ENCODE assay signal across 8 mouse cellular contexts in genomic region chr9:63091101-63091921, GRCm38 (mm10). TPM values are rescaled to one million over a fixed set of nuclear protein-coding genes. Genes with fewer than 3 reads are reported as not detected.
DNase-seq lines count a peak whose midpoint lies in the region; ATAC-seq and TF ChIP-seq lines count a peak whose summit lies in the region.

No protein-coding gene starts in this region.

- DNase-seq in Muller cell, postnatal 12 days (ENCODE audit: inconsistent ontology term), result peak; percentile 28
- DNase-seq in cerebellum, adult 2 months, result peak; percentile 14 to 36
- DNase-seq in gastrocnemius, adult 8-10 months (ENCODE audit: low spot score in 2 of 2), result peak; percentile 9 to 24
- peak; percentile 91 for DNase-seq in liver, adult 2 months (ENCODE audit: extremely low read depth, low read depth, low spot score)
- peak; percentile 44 for DNase-seq in midbrain, postnatal 0 days (ENCODE audit: low spot score)
- no peak for DNase-seq in left cerebral cortex, adult 11 months (ENCODE audit: low spot score)

- H3K4me1 ChIP-seq in cerebellum, adult 2 months (ENCODE audit: control insufficient read depth, insufficient read depth, low read length), result no peaks in the 10 kb centered on the region
- peaks cover 20% of the 10 kb centered on the region for H3K4me1 ChIP-seq in hindbrain, embryonic 16.5 days (ENCODE audit: control insufficient read depth, insufficient read depth, low read depth, low read length)
- H3K4me1 ChIP-seq in liver, adult 2 months (ENCODE audit: control insufficient read depth, insufficient read depth, low read length), result peaks cover 19% of the 10 kb centered on the region
- H3K4me1 ChIP-seq in midbrain, postnatal 0 days (ENCODE audit: insufficient read depth, low read length), result peaks cover 10% of the 10 kb centered on the region; the same call in 1 of the 2 replicates

- no peak for TF ChIP-seq POLR2A in cerebellum, adult 2 months (IDR thresholded peaks at IDR 0.05; ENCODE audit: borderline replicate concordance, insufficient read depth, low read length)
- no peak for TF ChIP-seq POLR2A in liver, adult 2 months (IDR thresholded peaks at IDR 0.05; ENCODE audit: extremely low read depth, insufficient read depth, low read length)

- H3K4me2 ChIP-seq in hindbrain, embryonic 16.5 days (ENCODE audit: low read length), result peak overlapping the region; percentile 52
- H3K4me2 ChIP-seq in midbrain, postnatal 0 days (ENCODE audit: low read depth, low read length, poor library complexity, severe bottlenecking), result peak overlapping the region; percentile 46

- H3K4me3 ChIP-seq in cerebellum, adult 2 months (replicated peaks; ENCODE audit: insufficient read depth, low read depth, low read length), result peak overlapping the region; percentile 62
- H3K4me3 ChIP-seq in hindbrain, embryonic 16.5 days (ENCODE audit: low read length), result no peak overlapping the region; the same call in 1 of the 2 replicates
- H3K4me3 ChIP-seq in liver, adult 2 months (ENCODE audit: insufficient read depth, low read depth, low read length), result peak overlapping the region; percentile 62; the same call in 1 of the 2 replicates
- H3K4me3 ChIP-seq in midbrain, postnatal 0 days (ENCODE audit: low read depth, low read length), result peak overlapping the region; percentile 15; the same call in 1 of the 2 replicates

- H3K9me3 ChIP-seq in hindbrain, embryonic 16.5 days (ENCODE audit: control insufficient read depth, low read length), result no peaks in the 10 kb centered on the region
- no peaks in the 10 kb centered on the region for H3K9me3 ChIP-seq in midbrain, postnatal 0 days (ENCODE audit: low read length)

- 50% methylated on average over 23 of the region's 23 CpGs for WGBS in cerebellum, adult 2 months
- 16% methylated on average over 23 of the region's 23 CpGs for WGBS in hindbrain, embryonic 16.5 days
- 9% methylated on average over 23 of the region's 23 CpGs for WGBS in liver, adult 2 months
- 17% methylated on average over 23 of the region's 23 CpGs for WGBS in midbrain, postnatal 0 days

- TF ChIP-seq CTCF in cerebellum, adult 2 months (IDR thresholded peaks at IDR 0.05; ENCODE audit: borderline replicate concordance, insufficient read depth, low read depth, low read length), result no peak
- TF ChIP-seq CTCF in liver, adult 2 months (IDR thresholded peaks at IDR 0.05; ENCODE audit: low read depth, low read length), result no peak
- no peak for TF ChIP-seq CTCF in midbrain, postnatal 0 days (IDR thresholded peaks at IDR 0.05)

- no peak for ATAC-seq in hindbrain, embryonic 16.5 days
- ATAC-seq in midbrain, postnatal 0 days (ENCODE audit: low FRiP score), result no peak
- no peak for ATAC-seq in granulocyte monocyte progenitor cell, adult 5-6 weeks (replicated peaks; ENCODE audit: poor library complexity, severe bottlenecking)

- no peaks in the 10 kb centered on the region for H3K36me3 ChIP-seq in hindbrain, embryonic 16.5 days (ENCODE audit: control insufficient read depth, insufficient read depth, low read length)
- no peaks in the 10 kb centered on the region for H3K36me3 ChIP-seq in liver, adult 2 months (ENCODE audit: control insufficient read depth, insufficient read depth, low read length)
- H3K36me3 ChIP-seq in midbrain, postnatal 0 days (ENCODE audit: insufficient read depth, low read length), result no peaks in the 10 kb centered on the region

- H3K79me2 ChIP-seq in liver, adult 2 months (ENCODE audit: control insufficient read depth, insufficient read depth, low read length), result no peaks in the 10 kb centered on the region

- H3K27me3 ChIP-seq in cerebellum, adult 2 months (ENCODE audit: control insufficient read depth, insufficient read depth, low read length), result no peaks in the 10 kb centered on the region
- H3K27me3 ChIP-seq in hindbrain, embryonic 16.5 days (replicated peaks; ENCODE audit: control insufficient read depth, insufficient read depth, low read length), result no peaks in the 10 kb centered on the region
- H3K27me3 ChIP-seq in liver, adult 2 months (ENCODE audit: control insufficient read depth, insufficient read depth, low read length), result no peaks in the 10 kb centered on the region
- H3K27me3 ChIP-seq in midbrain, postnatal 0 days (ENCODE audit: insufficient read depth, low read length), result no peaks in the 10 kb centered on the region

- H3K9ac ChIP-seq in hindbrain, embryonic 16.5 days (ENCODE audit: low read depth, low read length), result peak overlapping the region; percentile 20; the same call in 1 of the 2 replicates
- peak overlapping the region; percentile 40; the same call in 1 of the 2 replicates for H3K9ac ChIP-seq in liver, adult 2 months (ENCODE audit: low read depth, low read length)
- no peak overlapping the region for H3K9ac ChIP-seq in midbrain, postnatal 0 days (replicated peaks; ENCODE audit: low read length, poor library complexity, severe bottlenecking)

- no peak overlapping the region; the same call in 1 of the 2 replicates for H3K27ac ChIP-seq in cerebellum, adult 2 months (ENCODE audit: insufficient read depth, low read length)
- H3K27ac ChIP-seq in hindbrain, embryonic 16.5 days (ENCODE audit: low read depth, low read length), result peak overlapping the region; percentile 71
- peak overlapping the region; percentile 97 for H3K27ac ChIP-seq in liver, adult 2 months (replicated peaks; ENCODE audit: insufficient read depth, low read depth, low read length)
- H3K27ac ChIP-seq in midbrain, postnatal 0 days (ENCODE audit: low read depth, low read length), result peak overlapping the region; percentile 48

RNA-seq across cellular contexts. Expression of gene Skor1, which starts 57.5 kb away (rescaled TPM):
- polyA plus RNA-seq in cerebellum, adult 2 months (2012; rRNA removed), result 7.1 and 9.2 TPM in 2 replicates
- under 1 TPM in 3 of 4 experiments, not detected in 1; 0.07 to 0.13 (median 0.10) TPM for total RNA-seq in gastrocnemius, adult 8-10 months (2022)
- 10.8 and 11.8 TPM in 2 replicates for polyA plus RNA-seq in hindbrain, embryonic 16.5 days (2015; fragmentation: Nextera tagmentation; extraction: Ambion mirVana)
- not detected in 2 replicates for total RNA-seq in liver, adult 2 months (2014; rRNA removed)
- not detected in 2 replicates for polyA plus RNA-seq in liver, adult 2 months (2012; rRNA removed)
- total RNA-seq in midbrain, postnatal 0 days (2014; rRNA removed), result 1.2 and 5.5 TPM in 2 replicates
- 0.07 and 0.26 TPM in 2 replicates for polyA plus RNA-seq in midbrain, postnatal 0 days (2015; fragmentation: Nextera tagmentation; extraction: Ambion mirVana)
- not detected in 2 replicates for total RNA-seq in granulocyte monocyte progenitor cell, adult 5-6 weeks (2014; fragmentation: Nextera tagmentation)
- not detected in 2 replicates for total RNA-seq in granulocyte monocyte progenitor cell, adult 5-6 weeks (2017)
